Mouse (Mus musculus) heart, embryonic 12.5 days (tissue): ENCODE data around the gene Unc79. TPM values are rescaled to one million over a fixed set of nuclear protein-coding genes. Genes with fewer than 3 reads are reported as not detected.

ENCODE experiments used
- microRNA-seq: library from miRNA; unstranded; fragments of <30 nt; microRNA quantifications from one replicate; pipeline ENCODE4, GENCODE M21; 2017
- polyA plus RNA-seq: library from polyadenylated mRNA; unstranded; fragments of >200 nt; fragmentation: Nextera tagmentation; extraction: Ambion mirVana; gene quantifications from 2 replicates; pipeline ENCODE4 v1.2.1, GENCODE M21; 2016

The Unc79 gene
- polyA plus RNA-seq, 1 experiment from 2014 or later = 0.09 TPM

Small RNA genes within 50 kb of the gene (microRNA-seq; reads per million reads assigned to microRNA genes)
- not detected for gene Gm44324

Other genes with a start within 250 kb of the Unc79 start
- 5.5 and 6.9 TPM in 2 replicates for gene Itpk1, start 243.9 kb upstream of the Unc79 start, polyA plus RNA-seq
- 17.4 and 18.6 TPM in 2 replicates for gene Moap1, start 205.2 kb upstream of the Unc79 start, polyA plus RNA-seq
- 7.1 and 8.2 TPM in 2 replicates for gene Tmem251, start 205.1 kb upstream of the Unc79 start, polyA plus RNA-seq
- gene Gm28051, start 191.1 kb upstream of the Unc79 start, polyA plus RNA-seq = not detected in 2 replicates
- 24.4 and 25.2 TPM in 2 replicates for gene Gon7, start 191.1 kb upstream of the Unc79 start, polyA plus RNA-seq
- gene Ubr7, start 190.9 kb upstream of the Unc79 start, polyA plus RNA-seq = 34.7 and 35.1 TPM in 2 replicates
- gene Gm20604, start 190.2 kb upstream of the Unc79 start, polyA plus RNA-seq = 19.1 and 19.5 TPM in 2 replicates
- gene Btbd7, start 70.4 kb upstream of the Unc79 start, polyA plus RNA-seq = 18.4 and 23.2 TPM in 2 replicates
- gene Cox8c, start 49.5 kb upstream of the Unc79 start, polyA plus RNA-seq = not detected in 2 replicates